Mouse (Mus musculus): Measurements from ENCODE around the gene Tnfaip8l1.

The Tnfaip8l1 gene

DNA sequence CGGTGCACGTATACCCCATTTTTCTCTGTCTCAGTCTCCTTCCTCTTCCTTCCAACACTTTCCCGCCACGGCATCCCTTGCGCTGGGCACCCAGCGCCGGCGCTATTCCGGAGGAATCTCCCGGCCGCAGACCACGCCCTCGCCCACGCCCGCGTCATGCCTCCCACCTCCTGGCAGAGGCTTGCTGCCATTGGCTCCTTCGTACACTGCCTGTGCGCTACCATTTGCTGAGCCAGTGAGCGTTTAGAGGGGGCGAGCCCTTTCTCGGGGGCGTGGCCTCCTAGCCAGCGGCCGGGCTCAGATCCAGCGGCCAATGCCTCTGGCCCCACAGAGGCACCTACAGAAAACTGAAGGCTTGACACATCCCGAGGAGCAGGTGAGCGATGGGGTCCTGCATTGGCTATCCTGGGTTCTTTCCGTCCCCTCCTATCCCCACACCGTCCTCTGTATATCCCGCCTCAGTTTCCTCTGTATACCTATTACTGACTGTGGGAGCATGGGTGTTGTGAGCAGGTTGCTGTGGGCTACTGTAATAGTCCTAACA lies at the start of gene Tnfaip8l1:
Gene Tnfaip8l1 (plus strand): TSS at position 247 of the 544 bp plus-strand sequence.
- peak; percentile 97 for DNase-seq (ENCODE audit: low read depth, low spot score)

DNA sequence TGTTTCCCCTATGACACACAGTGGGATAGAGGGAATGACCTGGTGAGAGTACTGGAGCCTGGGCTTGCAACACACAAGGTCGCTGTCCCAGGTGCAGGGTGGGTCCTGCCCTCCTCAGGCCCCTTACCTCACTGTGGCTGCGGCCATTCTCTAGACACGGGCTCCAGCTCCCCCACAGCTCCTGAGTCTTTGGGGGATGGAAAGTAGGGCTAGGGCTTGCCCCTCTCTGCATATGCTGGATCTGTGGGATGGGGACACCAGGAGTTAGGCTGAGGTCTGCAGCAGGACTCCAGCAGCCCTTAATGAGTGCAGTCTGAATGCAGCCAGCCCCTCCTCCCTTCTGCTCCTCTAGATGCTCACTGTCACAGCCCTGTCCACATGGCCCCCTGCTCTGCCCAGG lies 49.5 kb upstream of the Tnfaip8l1 start:
- no peak for DNase-seq (ENCODE audit: low read depth, low spot score)

DNA sequence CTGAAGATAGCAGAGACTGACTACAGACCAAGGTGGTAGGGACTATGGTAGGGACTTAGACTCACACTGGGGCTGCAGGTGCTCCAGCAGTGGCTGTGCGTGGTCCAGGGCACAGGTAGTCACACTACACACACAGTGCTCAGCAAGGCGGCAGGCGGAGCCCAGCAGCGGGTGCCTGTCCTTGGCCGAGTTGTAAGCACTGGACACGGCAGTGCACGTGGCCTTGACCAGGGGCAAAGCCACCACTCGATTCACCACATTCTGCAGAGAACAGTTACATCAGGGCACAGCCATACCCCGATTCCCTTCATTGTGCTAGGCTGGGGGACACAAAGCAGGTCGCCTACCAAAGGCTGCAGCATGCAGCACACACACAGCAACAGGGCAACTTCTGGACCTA lies 46.1 kb upstream of the Tnfaip8l1 start:
- no peak for DNase-seq (ENCODE audit: low read depth, low spot score)

DNA sequence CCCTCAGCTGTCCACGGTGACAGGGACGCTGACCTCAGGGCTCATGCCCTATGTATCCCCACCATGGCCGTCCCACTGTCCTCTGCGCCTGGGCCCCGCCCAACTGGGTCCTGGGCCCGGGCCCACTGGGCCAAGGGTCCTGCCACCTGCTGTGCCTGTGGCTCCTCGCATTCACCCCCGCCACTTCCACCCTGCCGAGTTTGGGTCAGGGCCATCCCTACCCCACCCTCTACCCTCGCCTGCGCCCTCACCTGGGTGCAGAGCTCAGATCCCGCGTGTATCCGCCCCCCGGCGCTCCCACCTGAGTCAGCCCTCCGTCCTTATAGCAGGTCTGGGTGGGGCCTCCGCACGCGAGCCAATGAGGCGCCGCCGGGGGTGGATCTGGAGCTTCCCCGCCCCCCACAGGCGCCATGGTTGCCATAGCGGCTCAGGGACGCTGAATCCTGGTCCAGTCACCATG lies 45.0 kb upstream of the Tnfaip8l1 start, which contains the start of gene Plin5:
Gene Plin5 (minus strand): TSS at position 346 of the 460 bp plus-strand sequence.
- peak; percentile 85 for DNase-seq (ENCODE audit: low read depth, low spot score)

DNA sequence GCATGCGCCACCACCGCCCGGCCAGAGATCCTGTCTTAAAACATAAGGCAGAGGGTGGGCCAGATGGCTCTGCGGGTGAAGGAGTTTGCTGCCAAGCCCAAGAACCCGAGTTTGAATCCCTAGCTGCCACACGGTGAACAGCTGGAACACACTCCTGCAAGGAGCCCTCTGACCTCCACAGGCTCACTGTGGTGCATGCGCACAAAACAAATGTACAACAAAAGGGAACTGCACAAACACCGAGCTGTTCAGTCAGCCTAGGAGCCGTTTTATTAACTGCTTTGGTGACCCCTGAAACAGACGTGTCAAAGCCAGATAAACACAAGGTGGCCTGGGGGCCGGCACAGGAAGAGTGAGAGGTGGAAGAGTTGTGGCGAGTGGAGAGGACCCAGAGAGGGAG lies 42.8 kb upstream of the Tnfaip8l1 start:
- DNase-seq (ENCODE audit: low read depth, low spot score): no peak

DNA sequence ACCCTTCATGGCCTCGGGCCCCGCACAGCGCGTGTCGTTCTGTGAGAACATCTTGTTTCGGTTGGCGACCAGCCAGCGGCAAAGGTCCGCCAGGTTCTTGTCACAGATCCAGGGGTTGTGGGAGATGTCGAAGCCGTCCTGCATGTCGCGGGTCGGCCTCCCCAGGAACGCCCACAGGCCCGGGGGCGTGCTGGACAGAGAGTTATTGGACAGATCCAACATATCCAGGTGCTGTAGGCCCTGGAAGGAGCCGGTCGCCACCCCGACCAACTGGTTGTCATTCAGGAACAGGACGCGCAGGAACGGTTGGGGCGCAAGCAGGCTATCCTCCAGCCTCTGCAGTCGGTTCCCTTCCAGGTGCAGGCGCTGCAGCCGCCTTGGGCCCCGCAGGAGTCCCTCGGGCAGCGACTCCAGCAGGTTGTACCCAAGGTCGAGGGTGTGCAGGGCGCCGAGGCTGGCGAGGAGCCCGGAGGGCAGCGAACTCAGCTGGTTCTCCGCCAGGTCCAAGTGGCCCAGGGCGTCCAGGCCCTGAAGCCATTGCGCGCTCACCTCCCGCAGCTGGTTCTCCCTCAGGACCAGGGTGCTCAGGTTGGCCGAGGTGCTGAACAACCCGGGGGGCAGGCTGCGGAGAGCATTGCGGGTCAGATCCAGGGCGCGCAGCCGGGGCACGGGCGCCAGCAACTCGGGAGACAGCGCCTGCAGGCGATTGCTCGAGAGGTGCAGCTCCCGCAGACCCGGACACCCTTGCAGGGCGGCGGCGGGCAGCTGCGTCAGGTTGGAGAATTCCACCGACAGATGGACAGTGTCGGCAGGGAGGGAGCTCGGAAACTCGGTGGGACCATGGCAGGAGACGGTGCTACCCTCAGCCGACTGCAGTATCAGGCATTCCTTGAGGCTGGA lies 42.0 kb upstream of the Tnfaip8l1 start:
- DNase-seq (ENCODE audit: low read depth, low spot score): peak; percentile 54

DNA sequence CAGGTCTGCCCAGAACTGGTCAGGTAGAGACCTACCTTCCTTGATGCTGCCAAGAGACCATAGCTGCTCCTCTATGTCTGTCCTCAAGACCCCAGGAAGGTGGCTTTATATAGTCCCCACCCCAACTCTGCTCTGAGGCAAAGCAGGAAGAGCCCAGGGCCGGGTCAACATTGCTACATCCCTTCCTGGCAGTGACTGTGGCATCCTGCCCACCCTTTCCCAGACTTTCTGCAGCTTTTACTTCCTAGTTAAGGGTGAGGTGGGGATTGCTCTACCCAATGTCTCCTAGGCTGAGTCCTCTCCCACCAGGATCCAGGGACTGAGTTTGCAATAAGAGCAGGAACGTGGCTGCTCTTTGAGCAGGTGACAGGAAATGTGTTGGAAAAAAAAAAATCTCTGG lies 40.5 kb upstream of the Tnfaip8l1 start, which contains the start of gene Lrg1:
Gene Lrg1 (minus strand): TSS at position 176 of the 400 bp plus-strand sequence.
- DNase-seq (ENCODE audit: low read depth, low spot score): no peak

DNA sequence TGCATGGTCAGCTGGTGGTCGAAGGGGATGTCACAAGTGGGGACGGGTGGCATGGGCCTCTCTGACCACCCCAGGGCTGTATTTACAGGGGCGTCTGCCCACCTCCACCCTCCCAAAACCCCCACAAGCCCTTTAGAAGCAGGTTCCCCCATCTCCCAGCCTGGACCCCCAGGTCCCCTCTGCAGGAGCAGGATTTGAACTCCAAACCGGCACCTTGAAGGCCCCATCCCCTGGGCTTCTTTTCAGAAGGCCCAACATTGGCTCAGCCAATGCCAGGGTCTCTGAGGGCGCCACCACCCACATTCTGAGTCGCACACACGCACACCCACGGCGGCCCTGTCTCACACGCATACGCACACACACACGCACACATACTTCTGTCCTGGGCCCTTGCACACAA lies 39.1 kb upstream of the Tnfaip8l1 start:
- no peak for DNase-seq (ENCODE audit: low read depth, low spot score)

DNA sequence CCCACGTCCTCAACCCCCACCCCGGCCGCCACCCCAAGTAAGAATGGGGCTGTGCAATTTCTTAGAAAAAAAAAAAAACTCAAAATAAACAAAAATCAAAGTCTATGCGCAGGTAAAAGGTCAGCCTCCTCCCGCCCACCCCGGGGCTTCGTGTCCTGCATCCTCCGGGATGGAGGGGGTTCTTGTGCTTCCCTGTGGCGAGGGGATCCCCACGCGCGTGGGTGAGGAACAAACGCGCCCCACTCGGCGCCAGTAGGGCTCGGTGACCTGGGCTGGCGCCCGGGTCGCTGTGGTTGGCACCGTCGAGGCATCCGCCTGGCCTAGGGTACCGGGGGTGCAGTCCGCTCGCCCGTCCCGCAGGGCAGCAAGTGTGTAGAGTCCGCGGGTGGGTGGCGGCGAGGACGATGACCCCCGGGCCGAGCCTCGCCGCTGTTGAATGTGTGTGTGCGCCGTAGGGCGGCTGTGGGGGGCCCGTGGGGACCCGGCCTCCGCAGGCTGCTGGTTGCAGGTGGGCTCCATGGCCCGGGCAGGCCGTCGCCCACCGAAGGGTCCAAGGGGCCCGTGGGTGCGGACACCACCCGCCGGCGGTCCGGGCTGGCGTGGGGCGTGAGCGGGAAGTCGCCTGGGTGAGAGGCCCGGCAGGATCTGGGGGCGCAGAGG lies 38.5 kb upstream of the Tnfaip8l1 start:
- no peak for DNase-seq (ENCODE audit: low read depth, low spot score)

DNA sequence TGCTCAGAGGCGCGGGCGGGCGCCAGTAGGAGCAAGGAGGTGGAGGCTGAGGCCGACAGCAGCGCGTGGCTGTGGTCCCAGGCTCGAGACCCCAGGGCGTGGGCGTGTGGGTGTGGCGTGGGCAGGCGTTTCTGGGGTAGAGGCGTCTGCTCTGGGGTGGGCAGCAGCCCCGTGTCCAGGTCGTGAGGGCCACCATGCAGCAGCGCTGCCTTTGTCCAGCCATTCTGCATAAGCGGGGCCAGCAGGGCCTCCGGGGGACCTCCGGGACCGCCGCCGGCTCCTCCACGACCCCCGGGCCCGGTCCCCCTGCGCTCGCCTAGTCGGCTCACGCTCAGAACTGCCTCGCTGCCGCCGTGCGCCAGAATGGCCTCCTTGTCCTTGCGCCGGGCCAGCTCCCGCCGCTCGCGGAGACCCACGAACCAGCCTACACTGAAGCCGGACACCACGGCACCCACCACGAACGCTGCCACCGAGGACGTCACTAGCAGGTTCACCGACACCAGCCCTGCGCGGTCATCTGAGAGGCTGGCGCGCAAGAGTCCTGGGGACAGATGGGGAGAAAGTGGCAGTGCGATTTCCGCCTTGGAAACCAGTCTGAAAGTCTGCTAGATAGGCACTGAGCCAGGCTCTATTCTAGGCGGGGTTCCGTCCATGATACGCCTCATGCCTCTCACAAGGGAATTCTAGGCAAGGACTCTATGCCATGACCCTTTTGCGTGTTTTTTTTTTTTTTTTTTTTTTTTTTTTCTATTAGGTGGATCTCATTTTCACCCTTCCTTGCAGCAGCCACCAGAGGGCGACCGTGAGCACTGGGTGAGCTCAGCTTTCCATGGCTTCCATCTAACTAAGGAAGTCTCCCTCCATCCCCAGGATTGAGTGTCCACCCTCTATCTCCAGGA lies 37.7 kb upstream of the Tnfaip8l1 start:
- DNase-seq (ENCODE audit: low read depth, low spot score): peak; percentile 87

DNA sequence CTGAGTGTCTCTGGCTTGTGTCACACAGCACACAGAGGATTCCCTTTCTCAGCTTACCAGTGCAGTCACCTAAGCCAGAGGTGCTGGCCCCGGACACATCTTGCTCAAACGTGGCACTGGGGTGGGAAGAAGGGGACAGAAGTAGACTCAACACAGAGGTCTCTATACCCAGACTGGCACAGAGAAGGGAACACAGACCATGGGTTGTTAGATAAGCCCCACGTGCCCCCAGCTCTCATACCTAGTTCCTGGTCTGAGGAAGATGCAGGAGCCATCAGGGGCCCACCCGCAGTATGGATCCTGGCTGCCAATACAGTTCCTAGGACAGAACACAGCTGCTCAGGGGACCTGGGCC lies 37.0 kb upstream of the Tnfaip8l1 start:
- no peak for DNase-seq (ENCODE audit: low read depth, low spot score)

DNA sequence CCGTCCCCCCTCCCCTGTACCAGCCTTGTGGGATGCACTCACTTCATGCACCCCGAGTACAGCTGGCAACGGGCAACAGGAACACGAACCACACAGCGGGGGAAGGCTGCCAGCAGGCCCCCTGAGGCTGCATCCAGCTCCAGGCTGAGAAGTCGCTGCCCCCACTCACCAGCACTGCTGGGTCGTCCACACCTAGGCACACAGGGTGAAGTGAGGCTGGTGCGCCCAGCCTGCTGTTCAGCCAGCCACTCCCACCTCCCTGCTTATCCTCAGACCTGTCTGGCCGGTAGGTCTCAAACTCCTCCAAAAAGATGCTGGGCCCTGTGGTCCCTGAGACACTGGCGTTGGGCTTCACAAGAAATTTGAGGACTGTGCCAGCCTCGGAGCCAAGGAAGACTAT lies 36.1 kb upstream of the Tnfaip8l1 start:
- no peak for DNase-seq (ENCODE audit: low read depth, low spot score)

DNA sequence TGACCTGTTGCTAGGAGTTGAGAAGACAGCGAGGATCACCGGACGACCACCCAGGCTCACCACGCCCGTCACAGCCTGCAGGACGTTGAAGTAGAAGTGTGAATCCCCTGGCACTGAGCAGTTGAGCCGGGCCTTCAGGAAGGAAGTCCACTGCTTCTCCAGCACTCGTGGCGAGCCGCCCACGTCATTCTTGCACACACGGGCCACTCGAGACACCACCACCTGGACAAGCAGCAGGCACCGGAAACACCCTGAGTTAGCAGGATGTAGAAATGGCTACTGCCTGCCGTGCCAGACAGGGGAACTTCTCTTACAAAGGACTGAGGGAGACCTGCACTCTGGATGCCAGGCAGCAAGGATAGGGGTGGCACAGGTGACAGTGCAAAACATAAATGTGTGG lies 34.0 kb upstream of the Tnfaip8l1 start:
- no peak for DNase-seq (ENCODE audit: low read depth, low spot score)

DNA sequence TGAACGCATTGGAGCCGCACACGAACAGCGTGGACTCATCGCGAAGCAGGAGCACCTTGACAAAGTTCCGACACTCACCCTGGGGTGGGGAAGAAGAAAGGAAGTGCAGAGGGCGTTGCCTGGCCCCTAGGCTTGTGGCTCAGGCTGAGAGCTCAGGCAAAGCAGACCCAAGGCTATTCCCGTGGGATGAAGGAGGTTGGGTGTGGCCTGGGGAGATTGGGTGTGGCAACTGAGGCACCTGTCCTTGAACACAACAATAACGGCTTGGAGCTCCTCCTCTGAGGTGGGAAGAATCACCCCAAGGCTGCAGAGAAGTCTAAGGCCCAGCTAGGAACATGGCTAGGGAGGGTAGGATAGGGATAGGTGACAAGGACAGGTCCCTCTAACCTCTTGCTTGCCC lies 31.1 kb upstream of the Tnfaip8l1 start:
- peak; percentile 67 for DNase-seq (ENCODE audit: low read depth, low spot score)

DNA sequence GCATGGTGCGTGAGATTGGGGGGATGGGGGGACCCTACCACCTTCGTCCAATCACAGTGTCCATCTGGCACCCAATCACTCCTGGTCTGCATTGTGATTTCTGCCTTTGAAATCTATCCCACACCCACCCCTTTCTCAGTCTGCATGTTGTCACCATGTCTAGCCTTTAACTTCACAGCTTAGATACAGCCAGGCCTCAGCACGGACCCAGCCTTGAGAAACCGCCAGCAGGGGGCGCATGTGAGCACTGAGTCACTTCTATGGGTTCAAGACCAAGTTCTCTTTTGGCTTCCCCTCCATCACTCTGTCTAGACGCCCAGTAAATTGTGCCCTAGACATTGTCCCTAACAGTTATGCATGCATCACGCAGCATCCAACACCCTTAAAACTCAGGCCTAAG lies 30.5 kb upstream of the Tnfaip8l1 start:
- peak; percentile 87 for DNase-seq (ENCODE audit: low read depth, low spot score)

DNA sequence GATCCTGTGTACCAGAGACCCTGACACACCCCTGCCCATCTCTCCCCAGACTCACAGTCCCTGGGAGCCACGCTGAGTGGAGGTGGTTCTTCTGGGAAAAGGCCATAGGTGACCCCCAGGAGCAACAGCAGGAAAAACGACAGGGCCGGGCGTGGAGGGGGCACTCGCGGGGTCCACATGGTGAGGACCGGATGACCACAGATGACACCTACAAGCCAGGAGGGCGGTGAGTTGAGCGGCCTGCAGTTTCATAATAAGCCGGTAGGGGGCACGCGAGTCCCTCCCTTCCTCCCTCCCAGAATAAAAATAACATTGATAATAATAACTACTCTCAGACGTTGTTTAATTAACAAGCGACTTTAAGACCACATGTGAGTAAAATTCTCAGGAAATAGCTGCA lies 29.6 kb upstream of the Tnfaip8l1 start:
- DNase-seq (ENCODE audit: low read depth, low spot score): peak; percentile 64

DNA sequence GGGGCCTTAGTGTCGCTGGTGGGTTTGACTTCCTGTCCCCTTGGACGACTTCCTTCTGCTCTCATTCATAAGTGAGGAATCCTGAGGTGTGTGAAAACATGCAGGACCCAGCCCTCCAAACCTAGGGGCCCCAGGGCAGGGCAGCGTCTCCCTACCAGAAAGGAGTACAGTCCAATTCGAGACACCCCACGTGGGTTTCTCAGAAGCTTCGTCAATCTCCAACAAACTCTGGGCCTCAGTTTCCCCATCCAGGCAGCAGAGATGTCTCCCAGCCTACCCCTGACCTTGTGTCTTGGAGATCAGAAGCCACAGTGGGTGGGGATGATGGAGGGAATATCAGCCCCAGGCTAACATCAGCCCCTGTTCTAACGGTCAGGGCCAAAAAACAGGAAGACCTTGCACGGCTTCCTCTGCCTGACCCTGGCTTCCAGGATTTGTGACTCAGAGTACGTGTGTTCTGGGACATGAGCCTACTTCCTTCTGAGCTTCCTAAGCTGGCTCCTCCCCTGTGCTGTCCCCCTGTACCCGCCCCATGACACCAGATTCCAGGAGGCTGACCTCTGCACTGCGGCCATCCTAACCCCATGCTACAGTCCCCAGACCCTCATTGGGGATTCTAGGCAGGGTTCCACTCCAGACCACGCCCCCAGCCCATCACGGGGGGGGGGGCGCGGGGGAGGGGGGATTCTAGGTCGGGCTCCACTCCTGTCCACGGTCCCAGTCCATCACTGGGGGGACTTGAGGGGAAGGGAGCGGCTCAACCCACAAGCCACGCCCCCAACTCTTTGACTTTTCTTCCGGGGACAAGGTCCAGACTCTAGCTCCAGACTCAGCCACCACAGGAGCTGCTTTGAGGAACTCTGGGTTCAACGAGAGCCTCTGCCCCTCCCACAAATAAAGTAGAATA lies 28.6 kb upstream of the Tnfaip8l1 start:
- no peak for DNase-seq (ENCODE audit: low read depth, low spot score)

DNA sequence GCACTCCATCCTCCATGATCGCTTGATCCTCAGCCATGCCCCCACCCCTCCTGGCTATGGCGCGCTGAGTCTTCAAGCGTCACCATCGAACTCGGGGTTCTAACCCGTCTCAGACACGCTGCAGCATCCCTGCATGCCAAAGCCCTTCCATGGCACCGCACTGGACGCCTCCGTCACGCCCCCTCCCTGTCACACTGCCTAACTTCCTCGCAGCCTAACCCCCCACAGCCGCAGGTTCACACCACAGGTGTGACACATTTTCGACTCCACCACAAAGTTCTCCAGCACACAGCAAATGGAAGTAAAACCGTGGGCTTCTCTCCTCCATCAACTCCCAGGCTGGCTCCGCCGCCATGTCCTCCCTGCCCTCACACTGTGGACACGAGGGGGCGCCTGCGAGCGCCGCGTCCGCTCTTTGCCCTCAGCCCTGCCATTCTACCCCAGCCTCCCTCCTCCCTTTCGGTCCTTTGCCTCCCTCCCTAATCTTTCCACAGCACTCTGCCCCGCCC lies 27.8 kb upstream of the Tnfaip8l1 start:
- DNase-seq (ENCODE audit: low read depth, low spot score): peak; percentile 68

DNA sequence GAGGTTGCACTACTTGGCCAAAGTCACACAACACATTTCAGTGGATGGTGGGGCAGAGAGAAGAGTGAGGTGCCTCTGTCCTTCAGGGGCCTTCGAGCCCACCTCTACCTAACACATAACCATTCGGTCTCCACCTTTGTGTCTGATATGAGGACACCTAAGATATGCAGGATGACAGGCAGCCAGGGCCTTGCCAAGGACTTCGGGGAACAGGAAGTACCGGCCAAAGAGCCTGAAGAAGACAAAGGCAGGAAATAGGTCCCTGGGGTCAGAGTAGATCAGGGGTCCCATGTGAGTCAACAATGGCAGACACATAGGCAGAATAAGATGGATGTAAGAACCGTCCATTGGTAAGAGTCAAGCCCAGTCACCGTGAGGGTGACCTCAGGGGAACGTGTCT lies 25.7 kb upstream of the Tnfaip8l1 start:
- DNase-seq (ENCODE audit: low read depth, low spot score): no peak

All from ZHBTc4 (cell line).